Mouse (Mus musculus) bone marrow, adult 2 months (tissue): ENCODE measurements around the gene Hesx1. TPM values are rescaled to one million over a fixed set of nuclear protein-coding genes. Genes with fewer than 3 reads are reported as not detected.

Source experiments
- H3K27ac ChIP-seq: fragments of 200-500 bp; 2 replicates; pipeline ENCODE4 v1.5.1; 2012; ENCODE audit warnings: low read depth, mild to moderate bottlenecking, control low read depth, inconsistent platforms, low read length; ENCODE audit not compliant: control insufficient read depth, poor library complexity, insufficient read depth
- H3K4me1 ChIP-seq: fragments of 200-500 bp; 2 replicates; pipeline ENCODE4 v1.6.1; 2011; ENCODE audit warnings: low read length; ENCODE audit not compliant: control insufficient read depth, insufficient read depth
- H3K4me3 ChIP-seq: fragments of 200-500 bp; replicated peaks from 2 replicates; pipeline ENCODE3; 2011; ENCODE audit warnings: mild to moderate bottlenecking, low read depth, low read length, control low read depth; ENCODE audit not compliant: control insufficient read depth
- CTCF ChIP-seq: fragments of 200-500 bp; IDR thresholded peaks from 2 replicates; pipeline ENCODE4 v1.5.1; 2011; ENCODE audit warnings: low read length, control low read depth; ENCODE audit not compliant: control insufficient read depth, insufficient read depth
- POLR2A ChIP-seq: fragments of 200-500 bp; IDR thresholded peaks from 2 replicates; pipeline ENCODE4 v1.6.1; 2011; ENCODE audit warnings: low read depth, mild to moderate bottlenecking, control low read depth, low read length, borderline replicate concordance; ENCODE audit not compliant: control insufficient read depth
- WGBS: fragments of 180-500 bp; shearing (Covaris S2); methylation state at CpG from one replicate; pipeline ENCODE4 v1.1.7; 2018; 5-methylcytosine and 5-hydroxymethylcytosine counted together
- polyA plus RNA-seq: library from polyadenylated mRNA; stranded (reverse); fragments of >200 nt; gene quantifications from 2 replicates; pipeline ENCODE4 v1.2.4, GENCODE M21; 2011; ENCODE audit warnings: low replicate concordance; ENCODE audit not compliant: missing spikeins, insufficient read depth, insufficient read length

Gene Hesx1
- polyA plus RNA-seq, 1 experiment, result not detected

DNA sequence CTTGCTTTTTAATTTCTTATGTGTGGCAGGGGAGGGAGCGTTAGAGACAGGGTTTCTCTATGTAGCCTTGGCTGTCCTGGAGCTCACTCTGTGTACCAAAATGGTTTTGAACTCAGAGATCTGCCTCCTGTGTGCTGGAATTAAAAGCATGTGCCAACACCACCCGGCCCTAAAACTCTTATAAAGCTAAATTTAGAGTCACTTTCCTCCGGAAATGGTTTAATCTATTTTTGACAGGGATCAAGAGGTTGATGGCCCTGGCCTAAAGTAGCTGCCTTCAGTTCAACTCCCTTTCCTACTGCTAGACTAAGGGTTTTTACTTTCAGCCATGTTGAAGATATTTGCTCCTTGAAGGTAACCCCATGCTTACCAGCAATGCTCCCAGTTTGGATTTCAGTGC, 789 bp upstream of the Hesx1 start:
- H3K27ac ChIP-seq, result no peak overlapping the region

DNA sequence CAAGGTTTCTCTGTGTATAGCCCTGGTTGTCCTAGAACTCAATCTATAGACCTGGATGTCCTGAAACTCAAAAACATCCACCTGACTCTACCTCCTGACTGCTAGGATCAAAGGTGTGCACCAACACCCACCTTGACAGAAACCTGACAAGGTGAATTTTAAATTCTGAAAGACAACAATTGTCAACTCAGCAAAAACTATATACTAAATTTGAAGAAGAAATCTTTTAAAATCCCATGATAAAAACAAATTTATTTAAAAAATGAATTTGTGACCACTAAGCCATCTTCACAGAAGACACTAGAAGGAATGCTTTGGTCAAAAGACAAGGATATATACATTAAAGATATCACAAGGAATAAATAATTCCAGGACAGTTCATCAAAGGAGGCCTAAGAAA, 2.0 kb downstream of the Hesx1 start:
- H3K4me1 ChIP-seq, result no peaks in the 10 kb centered on the region; the same call in 1 of the 2 replicates
- no peak overlapping the region for H3K4me3 ChIP-seq
- TF ChIP-seq POLR2A (no peak), CTCF (no peak)
- H3K27ac ChIP-seq, result no peak overlapping the region

More for the DNA sequence above, 789 bp upstream of the Hesx1 start:
- WGBS, result 39% methylated on average over 3 of the region's 3 CpGs
- TF ChIP-seq CTCF (no peak), POLR2A (no peak)
- H3K4me3 ChIP-seq, result no peak overlapping the region
- H3K4me1 ChIP-seq, result no peaks in the 10 kb centered on the region

DNA sequence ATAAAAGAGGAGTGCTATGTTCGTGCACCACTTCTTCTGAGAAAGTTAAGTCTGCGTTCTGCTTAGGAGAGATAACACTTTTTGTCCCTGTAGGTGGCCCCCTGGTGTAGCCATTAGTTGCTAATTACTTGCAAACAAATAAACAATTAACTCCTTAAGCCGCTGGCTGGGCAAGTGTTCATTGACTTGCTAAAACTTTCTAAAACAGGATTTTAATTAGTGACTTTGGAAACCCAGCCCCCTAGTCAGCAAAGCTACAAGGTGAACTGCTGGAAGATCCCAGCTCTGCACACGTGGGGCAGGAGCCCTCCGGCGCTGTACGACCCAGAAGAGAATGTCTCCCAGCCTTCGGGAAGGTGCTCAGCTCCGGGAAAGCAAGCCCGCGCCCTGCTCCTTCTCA, 6.2 kb downstream of the Hesx1 start:
- WGBS, result 40% methylated on average over 11 of the region's 11 CpGs
- Histone ChIP-seq H3K4me1 (no peaks in the 10 kb centered on the region; the same call in 1 of the 2 replicates), H3K27ac (no peak overlapping the region), H3K4me3 (no peak overlapping the region)
- TF ChIP-seq POLR2A, result no peak
- TF ChIP-seq CTCF, result no peak

DNA sequence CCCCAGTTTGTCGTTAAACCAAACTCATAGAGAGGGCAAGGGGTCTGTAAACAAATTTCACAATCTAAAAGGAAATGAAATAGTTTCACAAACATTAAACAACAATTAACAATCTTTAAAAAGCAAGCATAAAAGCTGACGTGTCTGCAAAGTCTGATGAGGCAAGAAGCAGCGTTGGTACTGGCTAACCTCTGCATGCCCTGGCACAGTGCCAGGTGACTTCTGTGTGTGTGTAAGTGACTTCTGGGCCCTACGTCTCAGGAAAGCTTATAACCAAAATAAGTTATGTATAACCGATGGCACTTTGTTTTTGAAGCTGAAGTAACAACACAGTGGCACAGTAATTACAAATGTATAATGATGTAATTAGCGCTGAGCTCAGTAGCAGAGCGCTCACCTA, 10.7 kb downstream of the Hesx1 start:
- TF ChIP-seq CTCF (no peak), POLR2A (no peak)
- H3K4me3 ChIP-seq, result no peak overlapping the region
- no peak overlapping the region for H3K27ac ChIP-seq
- WGBS, result 71% methylated on average over 7 of the region's 7 CpGs
- H3K4me1 ChIP-seq, result no peaks in the 10 kb centered on the region

DNA sequence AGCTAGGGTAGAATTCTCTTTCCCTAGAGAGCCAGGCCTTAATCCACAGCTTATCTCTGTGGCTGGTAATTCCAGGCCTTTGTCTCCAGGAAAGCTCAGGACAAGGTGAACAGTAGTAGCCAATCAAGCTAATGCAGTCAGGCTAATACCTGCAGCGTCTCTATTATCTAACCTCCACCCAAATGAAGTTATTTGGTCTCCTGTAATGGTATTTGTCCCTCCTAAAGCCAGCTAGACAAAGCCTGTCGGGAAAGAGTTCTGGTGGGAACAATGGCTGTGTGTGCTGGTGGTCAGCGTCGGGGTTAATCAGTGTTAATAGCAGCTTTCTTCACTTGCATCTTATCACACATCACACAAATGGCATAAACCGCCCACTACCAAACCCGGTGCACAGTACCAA, 11.7 kb downstream of the Hesx1 start:
- H3K4me1 ChIP-seq, result no peaks in the 10 kb centered on the region
- H3K27ac ChIP-seq, result no peak overlapping the region
- no peak overlapping the region for H3K4me3 ChIP-seq
- 66% methylated on average over 6 of the region's 6 CpGs for WGBS
- TF ChIP-seq POLR2A (no peak), CTCF (no peak)

DNA sequence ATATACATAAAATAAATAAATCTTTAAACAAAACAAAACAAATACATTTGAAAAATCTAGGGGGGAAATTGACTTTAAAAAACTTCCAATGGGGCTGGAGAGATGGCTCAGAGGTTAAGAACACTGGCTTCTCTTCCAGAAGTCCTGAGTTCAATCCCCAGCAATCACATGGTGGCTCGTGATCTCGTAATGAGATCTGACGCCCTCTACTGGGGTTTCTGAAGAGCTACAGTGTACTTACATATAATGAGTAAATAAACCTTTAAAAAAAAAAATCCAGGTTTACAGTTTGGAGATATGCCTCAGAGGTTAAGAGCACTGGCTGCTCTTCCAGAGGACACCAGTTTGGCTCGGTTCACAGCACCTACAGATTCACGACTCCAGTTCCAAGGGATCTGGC, 17.3 kb downstream of the Hesx1 start:
- Histone ChIP-seq H3K27ac (no peak overlapping the region), H3K4me1 (no peaks in the 10 kb centered on the region), H3K4me3 (no peak overlapping the region)
- TF ChIP-seq POLR2A (no peak), CTCF (no peak)
- 76% methylated on average over 5 of the region's 5 CpGs for WGBS

DNA sequence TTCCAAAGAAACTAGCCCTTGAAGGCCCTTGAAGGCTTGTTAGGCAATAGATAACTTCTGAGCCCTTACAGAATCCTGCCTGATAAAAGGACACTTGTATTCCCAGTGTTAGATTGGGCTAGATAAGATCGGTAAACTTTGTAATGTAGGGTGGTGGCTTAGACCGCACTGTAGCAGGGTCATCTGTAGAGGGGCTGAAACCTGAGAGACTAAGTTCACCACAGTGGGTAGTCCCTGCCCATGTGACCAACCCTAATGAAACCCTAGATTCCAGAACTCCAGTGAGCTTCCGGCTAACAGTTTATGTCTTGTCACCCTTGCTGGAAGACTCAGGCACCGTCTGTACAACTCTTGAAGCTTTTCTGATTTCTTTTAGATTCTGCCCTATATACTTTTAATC, 19.4 kb downstream of the Hesx1 start:
- no peaks in the 10 kb centered on the region; the same call in 1 of the 2 replicates for H3K4me1 ChIP-seq
- H3K27ac ChIP-seq, result no peak overlapping the region
- 73% methylated on average over 4 of the region's 4 CpGs for WGBS
- TF ChIP-seq POLR2A (no peak), CTCF (no peak)
- H3K4me3 ChIP-seq, result no peak overlapping the region

DNA sequence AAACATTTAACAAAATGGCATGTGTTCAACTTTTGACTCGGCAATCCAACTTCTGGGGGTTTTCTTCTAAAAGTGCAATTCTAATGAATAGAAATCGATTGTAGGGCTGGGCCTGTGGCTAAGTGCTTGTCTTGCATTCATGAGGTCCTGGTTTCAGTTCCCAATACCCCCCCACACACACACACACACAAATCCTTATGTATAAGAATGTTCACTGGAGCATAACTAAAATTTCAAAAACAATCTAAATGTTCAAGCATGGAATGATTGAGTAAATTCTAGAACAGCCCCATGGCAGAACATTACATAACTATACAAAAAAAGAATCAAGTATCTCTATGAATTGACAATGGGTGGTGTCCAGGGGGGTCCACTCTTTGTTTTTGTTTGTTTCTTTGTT, 23.7 kb downstream of the Hesx1 start:
- H3K4me3 ChIP-seq, result no peak overlapping the region
- no peak overlapping the region for H3K27ac ChIP-seq
- WGBS, result 59% methylated on average over 2 of the region's 2 CpGs
- no peak for TF ChIP-seq POLR2A
- TF ChIP-seq CTCF, result no peak
- no peaks in the 10 kb centered on the region; the same call in 1 of the 2 replicates for H3K4me1 ChIP-seq

DNA sequence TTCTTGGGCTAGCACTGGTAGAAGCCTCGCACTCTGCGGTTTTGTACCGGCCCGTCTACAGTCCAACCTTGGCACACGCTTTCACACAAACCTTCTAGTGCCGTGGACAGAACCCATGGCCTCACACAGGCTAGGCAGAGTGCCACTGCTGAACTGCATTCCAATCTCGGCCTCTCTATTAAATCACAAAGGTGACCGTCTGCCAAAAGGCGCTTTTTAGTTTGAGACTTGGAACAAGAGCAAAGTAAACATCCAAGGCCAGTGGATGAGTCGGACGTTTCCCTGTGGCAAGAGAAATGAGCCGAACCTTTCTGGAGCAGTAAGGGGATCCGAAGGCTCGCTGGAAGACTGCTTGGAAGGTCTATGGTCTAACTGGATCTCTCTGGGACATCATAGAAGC, 25.6 kb downstream of the Hesx1 start:
- H3K4me1 ChIP-seq, result no peaks in the 10 kb centered on the region; the same call in 1 of the 2 replicates
- H3K4me3 ChIP-seq, result no peak overlapping the region
- WGBS, result 90% methylated on average over 14 of the region's 14 CpGs
- no peak overlapping the region for H3K27ac ChIP-seq
- TF ChIP-seq CTCF (no peak), POLR2A (no peak)
